Mouse (Mus musculus) neural tube, embryonic 13.5 days (tissue): ENCODE measurements around the gene Dnaic2. TPM values are rescaled to one million over a fixed set of nuclear protein-coding genes. Genes with fewer than 3 reads are reported as not detected.

Source experiments
- ATAC-seq: fragments of 200-750 bp; cut with Nextera tagmentation; 2 replicates; pipeline ENCODE4 v1.8.0; 2017; ENCODE audit warnings: low read depth, mild to moderate bottlenecking, moderate TSS enrichment, moderate library complexity
- H3K27ac ChIP-seq: fragments of 300-500 bp; sonication (generic); replicated peaks from 2 replicates; pipeline ENCODE4 v1.5.1; 2015; ENCODE audit warnings: moderate library complexity, mild to moderate bottlenecking, inconsistent platforms
- H3K27me3 ChIP-seq: fragments of 300-500 bp; sonication (generic); 2 replicates; pipeline ENCODE4 v1.6.1; 2015; ENCODE audit warnings: mild to moderate bottlenecking, inconsistent platforms
- H3K36me3 ChIP-seq: fragments of 300-500 bp; sonication (generic); 2 replicates; pipeline ENCODE4 v1.6.1; 2015; ENCODE audit warnings: mild to moderate bottlenecking, inconsistent platforms
- H3K4me1 ChIP-seq: fragments of 300-500 bp; sonication (generic); replicated peaks from 2 replicates; pipeline ENCODE4 v1.6.1; 2015; ENCODE audit warnings: inconsistent platforms
- H3K4me2 ChIP-seq: fragments of 300-500 bp; sonication (generic); 2 replicates; pipeline ENCODE4 v1.6.1; 2015; ENCODE audit warnings: inconsistent platforms, mild to moderate bottlenecking, moderate library complexity
- H3K4me3 ChIP-seq: fragments of 300-500 bp; sonication (generic); 2 replicates; pipeline ENCODE4 v1.5.1; 2015; ENCODE audit warnings: mild to moderate bottlenecking, inconsistent platforms
- H3K9ac ChIP-seq: fragments of 300-500 bp; sonication (generic); 2 replicates; pipeline ENCODE4 v1.6.1; 2015; ENCODE audit warnings: moderate library complexity, mild to moderate bottlenecking, inconsistent platforms
- H3K9me3 ChIP-seq: fragments of 300-500 bp; sonication (generic); 2 replicates; pipeline ENCODE4 v1.6.1; 2016; ENCODE audit warnings: inconsistent platforms
- WGBS: fragments of 180-500 bp; shearing (Covaris S2); methylation state at CpG from one replicate; pipeline ENCODE4 v1.1.7; 2015; 5-methylcytosine and 5-hydroxymethylcytosine counted together
- polyA plus RNA-seq: library from polyadenylated mRNA; unstranded; fragments of >200 nt; fragmentation: Nextera tagmentation; extraction: Ambion mirVana; gene quantifications from 2 replicates; pipeline ENCODE4 v1.2.1, GENCODE M21; 2015

Dnaic2 gene
- polyA plus RNA-seq, 1 experiment from 2014 or later: 2.9 TPM

- Histone ChIP-seq H3K9me3 (no peaks in the 10 kb centered on the region), H3K4me3 (no peak overlapping the region), H3K36me3 (no peaks in the 10 kb centered on the region), H3K4me1 (peaks cover 14% of the 10 kb centered on the region), H3K4me2 (no peak overlapping the region), H3K27ac (no peak overlapping the region), H3K27me3 (peaks cover 6% of the 10 kb centered on the region), H3K9ac (no peak overlapping the region)
- WGBS: 73% methylated on average over 2 of the region's 2 CpGs
- ATAC-seq: no peak
Measured at GRCm38 (mm10) chr11:114771896-114772295, 44.7 kb downstream of the Dnaic2 start.

GRCm38 (mm10) chr11:114780076-114780475, 52.9 kb downstream of the Dnaic2 start:
- WGBS: 48% methylated on average over 9 of the region's 9 CpGs
- Histone ChIP-seq H3K27me3 (peaks cover 15% of the 10 kb centered on the region), H3K36me3 (no peaks in the 10 kb centered on the region), H3K4me3 (no peak overlapping the region), H3K9ac (no peak overlapping the region), H3K4me2 (no peak overlapping the region), H3K9me3 (no peaks in the 10 kb centered on the region), H3K4me1 (peaks cover 12% of the 10 kb centered on the region), H3K27ac (no peak overlapping the region)
- ATAC-seq: no peak

- ATAC-seq: no peak
- Histone ChIP-seq H3K4me2 (peak overlapping the region; percentile 58), H3K9me3 (no peaks in the 10 kb centered on the region), H3K27me3 (peaks cover 56% of the 10 kb centered on the region), H3K27ac (no peak overlapping the region), H3K9ac (peak overlapping the region; percentile 62), H3K4me3 (peak overlapping the region; percentile 31), H3K36me3 (no peaks in the 10 kb centered on the region), H3K4me1 (peaks cover 31% of the 10 kb centered on the region)
- 48% methylated on average over 10 of the region's 10 CpGs for whole genome bisulfite sequencing
Measured at GRCm38 (mm10) chr11:114785892-114786291, 58.7 kb downstream of the Dnaic2 start.

GRCm38 (mm10) chr11:114786326-114786725, 59.1 kb downstream of the Dnaic2 start:
- ATAC-seq: peak; percentile 66; the same call in 1 of the 2 replicates
- Histone ChIP-seq H3K27me3 (peaks cover 56% of the 10 kb centered on the region), H3K27ac (no peak overlapping the region; the same call in 1 of the 2 replicates), H3K4me3 (peak overlapping the region; percentile 31), H3K4me2 (peak overlapping the region; percentile 58), H3K9me3 (no peaks in the 10 kb centered on the region), H3K36me3 (no peaks in the 10 kb centered on the region), H3K4me1 (peaks cover 34% of the 10 kb centered on the region), H3K9ac (peak overlapping the region; percentile 62)
- WGBS: 1% methylated on average over 43 of the region's 43 CpGs

GRCm38 (mm10) chr11:114787611-114788010, 60.4 kb downstream of the Dnaic2 start:
- H3K4me2 ChIP-seq: no peak overlapping the region
- WGBS: 81% methylated on average over 3 of the region's 3 CpGs
- H3K4me1 ChIP-seq: peaks cover 47% of the 10 kb centered on the region
- H3K36me3 ChIP-seq: no peaks in the 10 kb centered on the region
- no peak overlapping the region for H3K9ac ChIP-seq
- H3K27me3 ChIP-seq: peaks cover 67% of the 10 kb centered on the region
- no peak for ATAC-seq
- H3K9me3 ChIP-seq: no peaks in the 10 kb centered on the region
- no peak overlapping the region for H3K27ac ChIP-seq
- H3K4me3 ChIP-seq: no peak overlapping the region

- 10% methylated on average over 30 of the region's 30 CpGs for WGBS
- peak overlapping the region; percentile 20; the same call in 1 of the 2 replicates for H3K4me3 ChIP-seq
- H3K27me3 ChIP-seq: peaks cover 76% of the 10 kb centered on the region
Measured at GRCm38 (mm10) chr11:114789061-114789714, 62.0 kb downstream of the Dnaic2 start.

GRCm38 (mm10) chr11:114789716-114790115, 62.5 kb downstream of the Dnaic2 start:
- WGBS: 54% methylated on average over 9 of the region's 9 CpGs
- Histone ChIP-seq H3K27me3 (peaks cover 71% of the 10 kb centered on the region), H3K4me2 (0 out of 2 replicates have a peak overlapping the region, but pooled peaks have one; percentile 48), H3K27ac (no peak overlapping the region), H3K9ac (no peak overlapping the region), H3K4me3 (no peak overlapping the region), H3K36me3 (no peaks in the 10 kb centered on the region), H3K9me3 (no peaks in the 10 kb centered on the region), H3K4me1 (peaks cover 68% of the 10 kb centered on the region)
- no peak for ATAC-seq

More at GRCm38 (mm10) chr11:114789061-114789714, 62.0 kb downstream of the Dnaic2 start:
- Histone ChIP-seq H3K4me1 (peaks cover 63% of the 10 kb centered on the region), H3K9me3 (no peaks in the 10 kb centered on the region), H3K9ac (peak overlapping the region; percentile 57), H3K27ac (no peak overlapping the region), H3K36me3 (no peaks in the 10 kb centered on the region), H3K4me2 (peak overlapping the region; percentile 48)
- peak; percentile 32; the same call in 1 of the 2 replicates for ATAC-seq

- no peak overlapping the region for H3K4me3 ChIP-seq
- no peak overlapping the region for H3K27ac ChIP-seq
- H3K4me1 ChIP-seq: peaks cover 73% of the 10 kb centered on the region
- no peak for ATAC-seq
- no peaks in the 10 kb centered on the region for H3K9me3 ChIP-seq
- WGBS: 71% methylated on average over 12 of the region's 12 CpGs
- H3K4me2 ChIP-seq: no peak overlapping the region
- peaks cover 66% of the 10 kb centered on the region for H3K27me3 ChIP-seq
- no peaks in the 10 kb centered on the region for H3K36me3 ChIP-seq
- no peak overlapping the region for H3K9ac ChIP-seq
Measured at GRCm38 (mm10) chr11:114790171-114790570, 63.0 kb downstream of the Dnaic2 start.

GRCm38 (mm10) chr11:114790841-114791240, 63.6 kb downstream of the Dnaic2 start:
- Histone ChIP-seq H3K9me3 (no peaks in the 10 kb centered on the region), H3K4me1 (peaks cover 78% of the 10 kb centered on the region), H3K36me3 (no peaks in the 10 kb centered on the region), H3K9ac (no peak overlapping the region), H3K4me2 (peak overlapping the region; percentile 92), H3K4me3 (peak overlapping the region; percentile 53; the same call in 1 of the 2 replicates), H3K27me3 (peaks cover 60% of the 10 kb centered on the region), H3K27ac (no peak overlapping the region)
- WGBS: 21% methylated on average over 4 of the region's 4 CpGs
- no peak for ATAC-seq

GRCm38 (mm10) chr11:114791351-114791889, 64.2 kb downstream of the Dnaic2 start:
- peak overlapping the region; percentile 92 for H3K4me2 ChIP-seq
- peaks cover 58% of the 10 kb centered on the region for H3K27me3 ChIP-seq
- H3K4me3 ChIP-seq: peak overlapping the region; percentile 53
- peaks cover 78% of the 10 kb centered on the region for H3K4me1 ChIP-seq
- H3K9me3 ChIP-seq: no peaks in the 10 kb centered on the region
- WGBS: 3% methylated on average over 50 of the region's 50 CpGs
- H3K27ac ChIP-seq: peak overlapping the region; percentile 71
- no peaks in the 10 kb centered on the region for H3K36me3 ChIP-seq
- ATAC-seq: no peak
- peak overlapping the region; percentile 72 for H3K9ac ChIP-seq

- Histone ChIP-seq H3K27me3 (peaks cover 53% of the 10 kb centered on the region), H3K4me3 (peak overlapping the region; percentile 53), H3K4me1 (peaks cover 78% of the 10 kb centered on the region), H3K9ac (peak overlapping the region; percentile 72), H3K4me2 (peak overlapping the region; percentile 92), H3K27ac (peak overlapping the region; percentile 71), H3K36me3 (no peaks in the 10 kb centered on the region), H3K9me3 (no peaks in the 10 kb centered on the region)
- no peak for ATAC-seq
- under 1% methylated on average over 48 of the region's 59 CpGs for WGBS
Measured at GRCm38 (mm10) chr11:114791891-114792411, 64.7 kb downstream of the Dnaic2 start.

- Histone ChIP-seq H3K27me3 (peaks cover 45% of the 10 kb centered on the region), H3K4me3 (peak overlapping the region; percentile 53), H3K36me3 (no peaks in the 10 kb centered on the region), H3K9ac (peak overlapping the region; percentile 72), H3K4me2 (peak overlapping the region; percentile 92), H3K27ac (0 out of 2 replicates have a peak overlapping the region, but pooled peaks have one; percentile 23), H3K4me1 (peaks cover 84% of the 10 kb centered on the region), H3K9me3 (no peaks in the 10 kb centered on the region)
- WGBS: 51% methylated on average over 5 of the region's 5 CpGs
- ATAC-seq: no peak
Measured at GRCm38 (mm10) chr11:114792931-114793494, 65.8 kb downstream of the Dnaic2 start.
